Mouse (Mus musculus) naive thymus-derived CD4-positive, alpha-beta T cell, adult 2 months (primary cell): Measurements from ENCODE around the gene Tnni1.

Source experiments
- DNase-seq: peaks from one replicate; pipeline ENCODE4 v3.0.0-alpha.2; 2011; ENCODE audit warnings: low read depth

The Tnni1 gene

DNA sequence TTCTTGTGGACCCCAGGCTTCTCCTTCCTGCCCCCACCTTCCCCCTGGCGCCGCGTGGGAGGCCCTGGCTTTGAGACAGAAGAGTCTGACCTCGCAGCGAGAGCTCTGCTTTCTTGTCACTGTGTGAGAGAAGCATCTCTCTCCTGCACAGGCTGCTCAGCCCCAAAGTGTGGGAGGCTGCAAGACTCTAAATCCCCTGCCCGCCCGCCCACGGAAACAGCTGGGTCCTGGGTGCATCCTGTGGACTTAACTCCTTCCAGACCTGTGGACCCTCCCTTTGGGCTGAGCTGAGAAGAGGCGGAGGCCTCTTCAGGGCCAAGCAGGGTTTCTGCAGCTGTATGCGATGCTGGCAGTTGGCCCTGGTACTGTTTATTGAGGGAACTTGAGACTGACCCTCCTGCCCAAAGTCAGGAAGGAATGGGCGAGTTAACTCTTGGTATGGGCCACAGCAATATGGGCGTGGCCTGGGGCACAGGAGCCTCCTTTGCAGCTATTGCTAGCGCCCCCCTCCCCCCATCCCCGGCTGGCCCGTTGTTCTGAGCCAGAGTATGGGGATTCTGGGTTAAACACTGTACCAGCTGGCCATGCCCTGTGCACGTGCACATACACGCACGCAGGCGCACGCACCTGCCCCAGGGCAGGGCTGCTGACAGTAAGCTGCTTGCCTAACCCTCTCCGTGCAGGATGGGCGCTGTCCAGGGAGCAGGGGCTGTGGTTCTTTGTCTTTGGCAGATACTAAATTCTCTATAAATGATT lies at the start of gene Tnni1:
Gene Tnni1 (plus strand): TSS at position 655 of the 756 bp plus-strand sequence.
- DNase-seq = no peak

DNA sequence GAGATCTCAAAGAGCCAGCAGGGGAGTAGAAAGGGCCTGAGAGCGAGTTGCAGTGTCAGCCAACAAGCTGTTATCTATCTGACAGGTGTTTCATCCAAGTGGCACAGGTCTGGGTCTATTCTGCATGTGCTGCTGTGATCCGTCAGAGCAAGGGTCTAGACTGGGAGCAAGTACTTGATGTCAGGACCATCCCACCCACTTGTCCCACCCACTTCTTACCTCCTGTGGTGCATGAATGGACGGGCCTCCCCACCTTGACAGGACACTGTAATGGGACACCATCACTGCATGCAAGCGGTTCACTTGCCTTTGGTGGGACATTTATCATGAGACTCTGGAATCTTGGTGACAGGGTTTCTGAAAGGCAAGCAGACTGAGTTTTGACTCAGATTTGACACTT lies 49.4 kb upstream of the Tnni1 start:
- peak; percentile 51 for DNase-seq

DNA sequence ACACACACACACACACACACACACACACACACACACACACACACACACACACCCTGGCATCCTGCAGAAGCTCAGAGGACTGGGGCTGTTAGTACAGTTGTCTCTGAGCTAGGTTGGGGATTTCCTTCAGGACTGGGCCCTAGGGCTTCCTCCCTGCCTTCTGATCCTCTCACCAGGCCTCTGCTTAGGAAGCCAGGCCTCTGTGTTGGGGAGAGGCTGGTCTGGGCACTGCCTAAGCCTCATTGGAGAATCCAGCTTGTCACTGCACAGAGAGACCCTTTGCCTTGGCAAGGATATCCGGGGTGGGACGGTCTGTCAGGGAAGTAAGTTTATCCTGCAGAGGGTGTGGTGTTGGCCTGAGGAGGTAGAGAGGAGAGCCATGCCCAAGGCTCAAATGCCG lies 48.9 kb upstream of the Tnni1 start:
- DNase-seq = peak; percentile 51

DNA sequence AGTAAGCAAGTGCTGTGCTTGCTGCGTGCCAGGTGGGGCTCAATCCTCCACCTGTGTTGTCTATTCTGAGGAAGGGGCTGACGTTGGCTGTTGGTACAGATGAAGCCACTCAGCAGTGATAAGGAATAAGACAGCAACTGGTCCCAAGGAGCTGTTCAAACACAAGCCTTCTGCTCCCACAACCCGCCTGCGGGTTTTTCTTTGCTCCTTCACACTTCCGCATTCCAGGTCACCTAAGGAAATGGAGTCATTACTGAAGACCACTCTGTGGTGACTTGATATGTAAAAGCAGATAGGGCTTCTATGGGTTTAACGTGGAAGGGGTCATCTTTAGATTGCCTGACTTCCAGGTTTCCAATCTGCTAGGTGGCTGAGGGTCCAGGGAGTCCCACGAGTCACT lies 47.8 kb upstream of the Tnni1 start:
- DNase-seq = no peak

DNA sequence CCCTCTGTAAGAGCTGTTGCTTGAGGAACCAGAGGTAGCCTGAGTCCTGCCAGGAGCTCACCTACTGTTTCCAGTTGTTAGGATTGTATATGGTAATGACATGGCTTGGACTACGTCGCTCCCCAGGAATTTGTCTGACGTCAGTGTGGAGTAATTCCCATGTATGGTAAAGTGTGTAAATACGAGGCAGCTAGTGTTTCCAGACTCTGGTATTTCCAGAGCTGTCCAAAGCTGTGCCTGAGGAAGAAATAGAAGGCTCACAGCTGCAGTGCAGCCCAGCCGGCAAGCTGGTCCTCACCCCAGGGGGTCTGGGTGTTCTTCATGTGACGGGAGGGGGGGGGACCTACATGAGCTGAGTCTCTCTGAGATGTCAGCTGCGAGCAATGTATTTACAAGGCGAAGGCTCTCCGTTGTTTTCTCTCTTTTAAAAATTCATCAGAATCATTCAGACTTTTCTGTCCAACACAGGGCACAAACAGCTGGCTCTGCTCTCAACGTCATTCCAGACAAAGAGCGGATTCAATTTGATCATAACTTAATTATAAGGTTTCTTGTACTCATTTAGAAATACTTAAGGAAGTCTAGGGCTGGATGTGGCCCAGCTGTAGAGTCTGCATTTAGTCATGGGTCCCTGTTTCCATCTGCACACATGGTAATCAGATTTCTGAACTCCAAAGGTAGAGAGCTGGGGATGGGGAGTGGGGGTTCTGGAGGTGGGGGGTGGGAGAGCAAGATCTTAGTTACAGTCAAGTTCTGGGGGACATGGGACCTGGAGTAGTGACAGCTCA lies 47.1 kb upstream of the Tnni1 start:
- no peak for DNase-seq

DNA sequence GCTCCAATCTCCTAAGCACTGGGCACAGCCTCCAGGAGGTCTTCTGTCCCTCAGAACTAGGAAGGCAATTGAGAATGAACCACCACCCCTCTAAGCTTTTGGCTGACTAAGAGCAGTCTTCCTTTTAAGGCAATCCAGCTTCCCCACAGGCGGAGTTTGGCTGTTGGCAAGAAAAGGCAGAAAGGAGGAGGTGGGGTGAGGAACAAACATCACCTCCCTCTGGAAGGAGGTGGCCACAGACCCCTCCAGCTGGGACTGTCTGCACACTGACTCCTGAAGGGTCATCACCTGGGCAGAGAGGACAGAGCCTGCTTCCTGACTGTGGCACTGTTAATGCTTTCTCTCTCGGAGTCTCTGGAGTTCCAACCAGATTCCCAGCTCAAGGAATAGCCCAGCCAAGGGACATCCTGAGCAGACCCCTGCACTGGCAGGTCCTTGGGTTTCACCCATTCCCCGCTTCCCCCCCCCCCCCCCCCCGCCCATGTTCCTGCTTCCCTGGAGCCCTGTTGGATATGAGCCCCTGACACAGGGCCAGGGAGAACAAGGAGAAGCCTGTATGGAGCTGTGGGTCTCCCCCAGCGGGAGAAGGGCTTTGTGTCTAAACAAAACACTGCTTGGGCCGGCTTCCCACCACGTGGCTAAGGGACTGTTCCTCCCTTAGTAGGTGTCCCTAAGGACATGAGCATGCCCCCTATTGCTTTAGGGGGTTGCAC lies 44.9 kb upstream of the Tnni1 start:
- DNase-seq = no peak

DNA sequence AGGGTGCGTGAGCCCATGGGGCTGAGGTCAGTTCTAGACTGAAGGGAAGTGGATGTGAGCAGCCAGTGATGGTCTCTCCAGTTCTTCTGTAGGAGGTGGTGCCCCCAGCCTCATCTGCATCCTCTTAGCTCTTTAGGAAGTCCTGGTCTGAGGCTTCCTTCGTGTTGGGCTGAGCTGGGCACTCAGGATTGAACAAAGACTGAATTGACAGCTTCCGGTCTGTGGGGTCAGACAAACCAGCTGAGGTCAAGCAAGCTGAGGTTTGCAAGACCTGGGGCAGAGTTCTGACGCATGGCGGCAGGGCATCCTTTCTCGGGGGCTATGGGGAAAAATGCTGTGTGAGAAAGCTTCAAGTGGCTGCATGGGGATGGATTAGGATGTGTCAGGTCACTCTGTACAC lies 43.8 kb upstream of the Tnni1 start:
- DNase-seq = no peak

DNA sequence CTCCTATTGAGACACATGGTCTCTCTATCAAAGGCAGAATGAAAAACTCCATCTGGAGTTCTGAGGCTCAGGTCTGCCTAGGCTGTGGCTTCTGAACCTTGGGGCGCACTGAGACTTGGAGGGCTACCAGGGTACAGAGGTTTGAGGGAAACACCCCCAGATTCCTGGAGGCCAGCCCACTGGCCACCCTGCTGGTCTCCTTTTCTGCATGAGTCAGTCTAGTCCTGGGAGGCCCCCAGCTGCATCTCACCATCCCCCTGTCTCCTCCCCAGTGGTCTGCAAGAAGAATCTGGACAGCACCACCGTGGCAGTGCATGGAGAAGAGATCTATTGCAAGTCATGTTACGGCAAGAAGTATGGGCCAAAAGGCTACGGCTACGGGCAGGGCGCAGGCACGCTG lies 34.2 kb upstream of the Tnni1 start:
- no peak for DNase-seq

DNA sequence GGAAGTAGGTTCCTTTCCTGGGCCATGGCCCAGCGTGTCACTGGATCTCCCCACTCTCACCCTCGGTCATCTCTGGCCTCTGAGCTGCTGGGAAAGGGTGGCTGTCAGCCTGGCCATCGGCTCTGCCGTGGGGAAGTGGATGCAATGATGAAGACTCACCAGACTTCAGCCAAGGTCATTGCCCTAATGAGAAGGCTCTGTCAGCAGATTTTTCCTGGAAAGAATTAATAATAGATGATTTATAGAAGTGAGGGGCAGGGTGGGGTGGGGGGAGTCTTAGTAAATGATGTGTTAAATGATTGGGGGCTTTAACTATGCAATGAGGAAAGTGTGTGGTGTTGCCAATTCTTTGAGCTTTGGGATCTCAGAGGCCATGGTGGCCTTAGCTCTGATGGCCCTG lies 33.0 kb upstream of the Tnni1 start:
- no peak for DNase-seq

DNA sequence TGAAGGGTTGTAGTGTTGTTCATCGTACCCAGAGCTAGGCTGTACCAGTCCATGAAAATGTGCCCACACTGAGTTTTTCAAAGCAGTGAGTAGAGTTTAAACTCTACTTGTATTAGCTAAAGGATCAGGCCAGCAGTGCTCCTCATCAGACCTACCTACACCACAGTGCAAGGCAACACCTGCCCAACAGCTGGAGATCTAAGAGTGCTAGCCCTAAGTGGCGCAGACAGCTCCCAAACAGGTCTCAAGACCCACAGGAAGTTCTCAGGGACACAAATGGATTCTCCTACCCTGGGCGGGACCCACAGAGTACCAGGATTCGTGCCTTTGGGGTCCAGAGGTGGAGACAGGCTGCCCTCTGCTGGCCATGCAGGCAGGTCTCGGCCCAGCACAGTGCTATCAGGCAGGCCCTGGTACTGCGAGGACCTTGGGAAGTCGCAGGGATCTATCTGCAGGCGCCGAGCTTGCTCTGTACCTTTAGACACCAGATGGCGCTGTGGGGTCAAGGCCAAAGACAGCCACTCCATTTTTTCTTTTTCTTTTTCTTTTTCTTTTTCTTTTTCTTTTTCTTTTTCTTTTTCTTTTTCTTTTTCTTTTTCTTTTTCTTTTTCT lies 26.4 kb upstream of the Tnni1 start:
- peak; percentile 95 for DNase-seq

DNA sequence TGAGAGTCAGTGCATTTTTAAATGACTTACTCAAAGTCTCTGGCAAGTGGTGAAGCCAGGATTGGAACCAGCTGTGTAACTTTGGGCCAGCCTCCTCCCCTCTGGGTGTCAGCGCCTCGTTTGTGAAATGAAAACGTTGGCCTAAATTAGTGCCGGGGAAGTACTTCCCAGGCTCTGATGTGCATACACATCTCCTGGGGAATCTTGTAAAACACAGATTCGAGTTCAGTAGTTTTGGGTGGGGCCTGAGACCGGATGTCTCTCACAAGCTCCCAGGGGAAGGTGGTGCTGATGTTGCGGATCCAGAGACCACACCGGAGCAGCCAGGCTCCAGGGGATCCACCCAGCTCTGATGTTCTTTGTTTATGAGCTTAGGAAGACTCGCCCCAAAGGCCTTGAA lies 23.9 kb upstream of the Tnni1 start:
- no peak for DNase-seq

DNA sequence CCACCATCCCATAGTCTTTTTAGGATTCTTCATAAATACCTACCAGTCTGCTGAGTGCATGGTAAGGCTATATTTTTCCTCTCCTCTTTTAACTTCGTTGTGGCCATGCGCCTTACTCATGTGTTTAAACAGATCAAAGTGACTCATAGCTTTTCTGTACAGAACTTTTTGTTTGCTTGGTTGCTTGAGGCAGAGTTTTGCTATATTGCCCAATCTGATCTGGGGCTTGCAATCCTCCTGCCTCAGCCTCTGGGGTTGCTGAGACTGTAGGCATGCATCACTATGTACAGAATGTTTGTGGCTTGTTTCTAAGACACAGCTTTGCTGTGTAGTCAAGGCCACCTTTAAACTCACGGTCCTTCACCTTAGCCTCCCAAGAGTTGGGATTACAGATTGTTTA lies 23.3 kb upstream of the Tnni1 start:
- DNase-seq = no peak

DNA sequence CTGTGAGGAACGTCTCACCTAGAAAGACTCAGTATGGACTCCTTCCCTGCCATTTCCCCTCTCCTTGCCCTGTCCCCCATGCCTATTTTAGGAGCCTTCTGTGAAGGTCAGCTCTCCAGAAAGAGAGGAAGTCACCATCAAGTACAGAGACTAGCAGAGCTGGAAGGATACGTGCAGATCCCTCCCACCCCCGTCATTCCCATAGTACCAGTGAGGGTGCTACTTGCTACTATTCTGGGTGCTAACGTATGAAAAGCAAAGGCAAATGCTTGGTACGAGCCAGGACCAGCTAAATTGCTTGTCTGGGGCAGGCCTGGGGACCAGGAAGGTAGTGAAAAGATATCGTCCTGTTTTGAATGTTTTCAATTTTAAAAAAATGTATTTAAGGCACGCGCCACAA lies 21.9 kb upstream of the Tnni1 start:
- no peak for DNase-seq

DNA sequence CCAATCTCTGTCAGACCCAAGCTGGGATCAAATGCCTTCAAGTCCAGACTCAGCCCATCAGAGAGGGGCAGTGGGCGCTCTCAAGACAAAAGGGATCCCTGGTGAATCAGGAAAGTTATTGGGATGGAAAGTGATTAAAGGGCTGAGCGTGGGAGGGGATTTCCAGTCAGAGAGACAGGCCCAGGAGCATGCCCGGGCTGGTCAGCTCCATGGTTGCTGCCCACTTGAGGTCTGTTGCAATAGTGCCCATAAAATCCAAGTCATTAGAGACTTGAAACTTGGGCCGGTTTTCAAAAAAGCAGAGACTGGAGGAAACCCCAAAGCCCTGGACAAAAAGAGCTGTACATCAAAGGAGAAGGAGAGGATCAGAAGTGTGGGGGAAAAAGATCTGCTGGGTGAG lies 19.5 kb upstream of the Tnni1 start:
- no peak for DNase-seq

DNA sequence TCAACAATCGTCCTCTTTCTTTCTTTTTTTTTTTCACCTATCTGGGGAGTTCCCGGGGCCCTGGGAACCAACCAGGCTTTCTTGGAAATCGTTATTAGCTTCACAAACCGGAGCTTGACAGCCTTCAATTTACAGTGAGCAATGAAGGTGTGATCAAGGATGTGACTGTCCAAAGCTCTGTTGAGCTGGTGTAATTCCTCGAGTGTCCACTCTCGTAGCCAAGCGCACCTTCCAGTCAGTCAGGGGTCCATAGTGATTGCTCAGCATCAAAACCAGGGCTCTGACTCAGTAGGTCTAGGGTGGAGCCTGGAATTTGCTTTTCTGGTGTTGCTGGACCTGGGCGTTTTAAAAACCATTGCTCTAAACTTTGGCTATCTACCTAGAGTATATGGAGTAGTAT lies 19.0 kb upstream of the Tnni1 start:
- DNase-seq = no peak

DNA sequence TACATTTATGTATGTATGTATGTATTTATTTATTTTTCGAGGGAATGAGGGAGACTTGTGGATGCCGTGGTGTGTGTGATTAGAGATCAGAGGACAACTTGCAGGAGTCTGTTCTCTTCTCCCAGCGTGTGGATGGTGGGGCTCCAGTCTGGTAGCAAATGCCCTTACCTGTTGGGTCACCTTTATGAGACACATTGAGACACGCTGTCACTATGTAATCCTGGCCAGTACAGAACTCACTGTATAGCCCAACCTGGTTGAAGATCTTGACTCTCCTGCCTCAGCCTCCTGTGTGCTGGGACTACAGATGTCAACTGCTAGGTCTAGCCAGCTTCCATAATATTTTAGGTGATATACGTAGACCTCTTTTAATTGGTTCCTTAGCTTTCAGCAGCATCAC lies 17.5 kb upstream of the Tnni1 start:
- no peak for DNase-seq

DNA sequence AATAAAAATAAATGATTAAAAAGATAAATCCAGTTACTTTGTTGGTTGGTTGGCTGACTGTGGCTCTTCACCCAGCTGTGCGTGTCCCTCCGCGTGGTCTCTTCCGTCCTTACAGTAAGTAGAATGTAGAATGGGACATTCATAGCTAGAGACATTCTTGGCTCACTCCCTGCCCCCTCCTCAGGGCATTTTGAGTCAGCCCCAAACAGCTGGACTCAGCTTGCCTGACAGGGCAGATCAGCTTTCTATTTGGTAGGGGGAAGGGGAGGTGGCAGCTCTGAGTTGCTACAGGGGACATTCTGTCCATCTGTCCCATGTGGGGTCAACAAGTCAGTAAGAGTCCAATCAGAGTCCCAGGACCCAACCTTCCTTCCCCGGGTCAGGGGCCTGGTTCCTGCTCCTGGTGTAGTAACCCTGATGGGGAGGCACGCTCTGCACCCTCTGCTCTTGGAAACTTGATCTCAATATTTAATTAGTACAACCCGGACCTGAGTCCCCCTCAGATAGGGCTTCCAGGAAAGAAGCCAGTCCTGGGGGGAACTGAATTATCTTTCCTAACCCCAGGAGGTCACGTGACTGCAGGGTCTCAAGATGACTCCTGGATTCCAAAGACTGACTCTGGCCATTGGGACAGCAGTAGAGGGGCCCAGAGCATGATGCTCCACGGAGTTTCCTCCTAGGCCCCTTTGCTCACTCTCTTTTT lies 15.6 kb upstream of the Tnni1 start:
- DNase-seq = no peak

DNA sequence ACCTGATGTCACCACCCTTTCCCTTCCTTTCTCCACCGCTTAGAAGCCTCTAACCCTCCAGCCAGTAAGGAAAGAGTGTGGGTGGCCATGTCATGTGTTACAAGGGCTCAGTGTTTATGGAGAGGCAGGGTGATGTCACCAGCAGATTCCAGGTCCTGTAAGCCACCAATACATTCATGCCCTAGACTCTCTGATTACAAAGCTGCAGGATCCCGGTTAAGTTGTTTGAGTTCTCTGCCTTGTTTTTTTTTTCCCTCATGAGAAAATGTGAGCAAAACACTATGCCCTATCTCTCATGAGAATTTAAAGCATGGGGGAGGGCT lies 15.1 kb upstream of the Tnni1 start:
- DNase-seq = no peak

DNA sequence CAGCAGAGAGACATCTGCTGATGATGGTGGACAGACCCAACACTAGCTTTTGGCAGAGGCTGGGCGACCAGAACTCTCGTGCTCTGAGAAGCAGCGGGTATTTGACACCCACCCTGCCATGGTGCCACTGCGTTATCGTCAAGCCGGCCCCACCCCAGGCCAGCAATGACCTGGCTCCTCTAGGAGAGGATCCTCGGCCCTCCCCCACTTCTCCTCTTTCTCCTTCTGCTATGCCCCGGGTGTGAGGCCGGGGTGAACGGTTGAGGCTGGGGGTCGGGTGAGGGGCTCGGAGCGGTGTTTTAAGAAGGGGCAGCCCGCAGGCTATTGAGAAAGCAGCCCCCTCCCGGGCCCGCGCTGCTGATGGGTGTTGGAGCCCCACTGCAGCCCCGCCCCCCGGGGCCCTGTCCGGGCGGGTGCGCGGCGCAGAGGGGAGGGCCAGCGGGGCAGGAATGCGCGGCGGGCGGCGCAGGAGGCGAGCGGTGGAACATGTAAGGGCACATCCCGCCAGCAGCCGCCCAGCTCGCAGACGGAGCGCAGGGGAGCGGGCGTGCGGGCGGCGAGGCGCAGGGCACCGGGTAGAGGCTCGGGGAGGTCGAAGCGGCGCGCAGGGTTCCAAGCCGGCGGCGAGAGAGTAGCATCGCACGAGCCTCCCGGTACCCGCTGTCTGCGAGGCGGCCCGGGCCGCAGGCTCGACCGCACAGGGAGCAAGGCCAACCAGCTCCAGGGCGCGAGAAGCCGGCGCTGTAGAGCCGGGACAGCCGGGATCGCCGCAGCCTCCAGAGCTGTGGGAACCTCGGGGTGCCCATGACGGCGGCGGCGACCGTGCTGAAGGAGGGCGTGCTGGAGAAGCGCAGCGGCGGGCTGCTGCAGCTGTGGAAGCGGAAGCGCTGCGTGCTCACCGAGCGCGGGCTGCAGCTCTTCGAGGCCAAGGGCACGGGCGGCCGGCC lies 13.3 kb upstream of the Tnni1 start, which contains the start of gene Phlda3:
Gene Phlda3 (plus strand): TSS at position 475 of the 947 bp plus-strand sequence.
- DNase-seq = peak; percentile 61

DNA sequence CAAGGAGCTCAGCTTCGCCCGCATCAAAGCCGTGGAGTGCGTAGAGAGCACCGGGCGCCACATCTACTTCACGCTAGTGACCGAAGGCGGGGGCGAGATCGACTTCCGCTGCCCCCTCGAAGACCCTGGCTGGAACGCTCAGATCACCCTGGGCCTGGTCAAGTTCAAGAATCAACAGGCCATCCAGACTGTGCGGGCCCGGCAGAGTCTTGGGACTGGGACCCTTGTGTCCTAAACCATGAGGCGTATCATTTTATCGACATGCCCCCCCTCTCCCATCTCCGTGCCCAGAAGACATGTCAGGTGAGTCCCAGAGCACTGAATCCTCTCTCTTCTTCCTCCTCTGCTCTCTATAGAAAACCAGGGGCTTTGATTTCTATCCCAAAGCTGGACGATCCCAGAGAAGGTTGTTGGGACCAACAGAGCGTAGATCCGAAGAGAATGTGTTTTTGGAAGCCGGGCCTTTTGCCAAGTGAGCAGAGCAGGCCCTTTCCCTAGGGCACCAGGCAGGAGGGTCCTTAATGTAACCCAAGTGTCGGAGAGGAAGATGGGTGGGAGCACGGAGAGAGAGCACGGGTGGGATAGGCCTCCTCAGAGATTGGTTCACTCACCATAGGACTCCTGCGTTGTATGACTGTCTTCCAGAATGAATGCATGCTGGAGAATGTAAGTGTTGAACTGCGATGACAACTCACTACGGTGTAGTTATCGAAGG lies 12.5 kb upstream of the Tnni1 start:
- DNase-seq = no peak
